12 mouse cellular contexts compared by ENCODE assay signal in genomic region chr6:33484568-33484967, GRCm38 (mm10).
"Had no signal": no experiment of that assay in that cellular context is flagged by ENCODE, and none has a peak within 500 bp of the region (broad histone marks: within the 10 kb centered on the region; RNA-seq: fewer than 3 reads in every experiment).

No protein-coding gene starts in this region.

- H3K9ac ChIP-seq: limb, embryonic 15.5 days; liver, embryonic 14.5 days; midbrain, embryonic 12.5 days; neural tube, embryonic 15.5 days had no signal

- H3K4me2 ChIP-seq: limb, embryonic 15.5 days; midbrain, embryonic 12.5 days; neural tube, embryonic 15.5 days had no signal

- H3K4me1 ChIP-seq: limb, embryonic 15.5 days; neural tube, embryonic 15.5 days had no signal

- H3K9me3 ChIP-seq: limb, embryonic 15.5 days; midbrain, embryonic 12.5 days; neural tube, embryonic 15.5 days had no signal

- DNase-seq: lung, adult 18-20 months; right cerebral cortex, adult 18-20 months; right cerebral cortex, postnatal 25 days; thymus, postnatal 14 days had no signal

- ATAC-seq: intestine, postnatal 0 days; midbrain, embryonic 16.5 days had no signal

- H3K36me3 ChIP-seq: limb, embryonic 15.5 days; midbrain, embryonic 12.5 days; neural tube, embryonic 15.5 days had no signal

- H3K27ac ChIP-seq: left cerebral cortex, adult 2 months; limb, embryonic 15.5 days; liver, embryonic 14.5 days; midbrain, embryonic 12.5 days; neural tube, embryonic 15.5 days; stomach, postnatal 0 days had no signal

- H3K27me3 ChIP-seq: limb, embryonic 15.5 days; midbrain, embryonic 12.5 days; neural tube, embryonic 15.5 days had no signal

- H3K4me3 ChIP-seq: left cerebral cortex, adult 2 months; limb, embryonic 15.5 days; midbrain, embryonic 12.5 days; neural tube, embryonic 15.5 days had no signal
